Mouse (Mus musculus): ENCODE data around the gene Igsf23. TPM values are rescaled to one million over a fixed set of nuclear protein-coding genes. Genes with fewer than 3 reads are reported as not detected.

Gene Igsf23
- polyA plus RNA-seq, 1 experiment from 2014 or later, result 2.3 TPM

- H3K9me3 ChIP-seq (ENCODE audit: control insufficient read depth, low read length), result no peaks in the 10 kb centered on the region
- no peak overlapping the region for H3K27ac ChIP-seq (ENCODE audit: low read length)
- no peak overlapping the region for H3K4me3 ChIP-seq (ENCODE audit: low read length)
- H3K27me3 ChIP-seq (ENCODE audit: control insufficient read depth, insufficient read depth, low read depth, low read length), result no peaks in the 10 kb centered on the region
- peaks cover 16% of the 10 kb centered on the region for H3K4me1 ChIP-seq (replicated peaks; ENCODE audit: control insufficient read depth, insufficient read depth, low read length)
- H3K4me2 ChIP-seq (ENCODE audit: low read depth, low read length), result no peak overlapping the region
- H3K36me3 ChIP-seq (ENCODE audit: control insufficient read depth, insufficient read depth, low read length), result no peaks in the 10 kb centered on the region
- H3K9ac ChIP-seq (ENCODE audit: low read length), result no peak overlapping the region
- no peak for ATAC-seq (ENCODE audit: low read depth)
- 73% methylated on average over 5 of the region's 5 CpGs for WGBS
Observed at GRCm38 (mm10) chr7:19928486-19928885, 22.1 kb downstream of the Igsf23 start.

- ATAC-seq (ENCODE audit: low read depth), result no peak
Observed at GRCm38 (mm10) chr7:19926849-19927480, 23.6 kb downstream of the Igsf23 start.

GRCm38 (mm10) chr7:19925376-19925775 lies 25.2 kb downstream of the Igsf23 start:
- 58% methylated on average over 1 of the region's 1 CpGs for WGBS
- ATAC-seq (ENCODE audit: low read depth), result no peak

More at GRCm38 (mm10) chr7:19926849-19927480, 23.6 kb downstream of the Igsf23 start:
- Histone ChIP-seq H3K27me3 (ENCODE audit: control insufficient read depth, insufficient read depth, low read depth, low read length) (no peaks in the 10 kb centered on the region), H3K4me3 (ENCODE audit: low read length) (no peak overlapping the region), H3K9me3 (ENCODE audit: control insufficient read depth, low read length) (no peaks in the 10 kb centered on the region), H3K27ac (ENCODE audit: low read length) (no peak overlapping the region), H3K4me2 (ENCODE audit: low read depth, low read length) (no peak overlapping the region), H3K4me1 (replicated peaks; ENCODE audit: control insufficient read depth, insufficient read depth, low read length) (peaks cover 4% of the 10 kb centered on the region), H3K9ac (ENCODE audit: low read length) (no peak overlapping the region), H3K36me3 (ENCODE audit: control insufficient read depth, insufficient read depth, low read length) (no peaks in the 10 kb centered on the region)
- 37% methylated on average over 2 of the region's 2 CpGs for WGBS

GRCm38 (mm10) chr7:19923797-19924196 lies 26.8 kb downstream of the Igsf23 start:
- peaks cover 15% of the 10 kb centered on the region; the same call in 1 of the 2 replicates for H3K4me1 ChIP-seq (replicated peaks; ENCODE audit: control insufficient read depth, insufficient read depth, low read length)
- H3K4me2 ChIP-seq (ENCODE audit: low read depth, low read length), result no peak overlapping the region
- no peak for ATAC-seq (ENCODE audit: low read depth)
- no peak overlapping the region for H3K4me3 ChIP-seq (ENCODE audit: low read length)
- H3K36me3 ChIP-seq (ENCODE audit: control insufficient read depth, insufficient read depth, low read length), result no peaks in the 10 kb centered on the region
- no peak overlapping the region for H3K27ac ChIP-seq (ENCODE audit: low read length)
- H3K27me3 ChIP-seq (ENCODE audit: control insufficient read depth, insufficient read depth, low read depth, low read length), result no peaks in the 10 kb centered on the region
- H3K9me3 ChIP-seq (ENCODE audit: control insufficient read depth, low read length), result no peaks in the 10 kb centered on the region
- H3K9ac ChIP-seq (ENCODE audit: low read length), result no peak overlapping the region
- 11% methylated on average over 9 of the region's 15 CpGs for WGBS

More at GRCm38 (mm10) chr7:19925376-19925775, 25.2 kb downstream of the Igsf23 start:
- Histone ChIP-seq H3K9me3 (ENCODE audit: control insufficient read depth, low read length) (no peaks in the 10 kb centered on the region), H3K4me2 (ENCODE audit: low read depth, low read length) (no peak overlapping the region), H3K4me1 (replicated peaks; ENCODE audit: control insufficient read depth, insufficient read depth, low read length) (0 out of 2 replicates have a peak, but pooled peaks cover 6% of the 10 kb centered on the region), H3K9ac (ENCODE audit: low read length) (no peak overlapping the region), H3K36me3 (ENCODE audit: control insufficient read depth, insufficient read depth, low read length) (no peaks in the 10 kb centered on the region), H3K4me3 (ENCODE audit: low read length) (no peak overlapping the region), H3K27me3 (ENCODE audit: control insufficient read depth, insufficient read depth, low read depth, low read length) (no peaks in the 10 kb centered on the region), H3K27ac (ENCODE audit: low read length) (no peak overlapping the region)

- peaks cover 15% of the 10 kb centered on the region; the same call in 1 of the 2 replicates for H3K4me1 ChIP-seq (replicated peaks; ENCODE audit: control insufficient read depth, insufficient read depth, low read length)
- ATAC-seq (ENCODE audit: low read depth), result no peak
- H3K27ac ChIP-seq (ENCODE audit: low read length), result no peak overlapping the region
- 43% methylated on average over 2 of the region's 2 CpGs for WGBS
- no peak overlapping the region for H3K4me2 ChIP-seq (ENCODE audit: low read depth, low read length)
- H3K36me3 ChIP-seq (ENCODE audit: control insufficient read depth, insufficient read depth, low read length), result peaks cover 3% of the 10 kb centered on the region; the same call in 1 of the 2 replicates
- H3K4me3 ChIP-seq (ENCODE audit: low read length), result no peak overlapping the region
- no peaks in the 10 kb centered on the region for H3K9me3 ChIP-seq (ENCODE audit: control insufficient read depth, low read length)
- H3K9ac ChIP-seq (ENCODE audit: low read length), result no peak overlapping the region
- H3K27me3 ChIP-seq (ENCODE audit: control insufficient read depth, insufficient read depth, low read depth, low read length), result no peaks in the 10 kb centered on the region
Observed at GRCm38 (mm10) chr7:19923354-19923753, 27.2 kb downstream of the Igsf23 start.

GRCm38 (mm10) chr7:19920506-19921261 lies 29.9 kb downstream of the Igsf23 start, which contains the start of gene Pvr:
Gene Pvr, minus strand, starts transcription at chr7:19921160.
- Histone ChIP-seq H3K4me2 (ENCODE audit: low read depth, low read length) (peak within 1 kb of the TSS; percentile 53), H3K27me3 (ENCODE audit: control insufficient read depth, insufficient read depth, low read depth, low read length) (no peaks in the 10 kb centered on the region), H3K4me3 (ENCODE audit: low read length) (peak within 1 kb of the TSS; percentile 82), H3K9ac (ENCODE audit: low read length) (peak within 1 kb of the TSS; percentile 87), H3K9me3 (ENCODE audit: control insufficient read depth, low read length) (no peaks in the 10 kb centered on the region), H3K36me3 (ENCODE audit: control insufficient read depth, insufficient read depth, low read length) (peaks cover 22% of the 10 kb centered on the region), H3K27ac (ENCODE audit: low read length) (peak within 1 kb of the TSS; percentile 88), H3K4me1 (replicated peaks; ENCODE audit: control insufficient read depth, insufficient read depth, low read length) (peaks cover 15% of the 10 kb centered on the region; the same call in 1 of the 2 replicates)
- under 1% methylated on average over 60 of the region's 60 CpGs for WGBS
- ATAC-seq (ENCODE audit: low read depth), result peak; percentile 93

- H3K9me3 ChIP-seq (ENCODE audit: control insufficient read depth, low read length), result no peaks in the 10 kb centered on the region
- WGBS, result 21% methylated on average over 4 of the region's 4 CpGs
- H3K4me1 ChIP-seq (replicated peaks; ENCODE audit: control insufficient read depth, insufficient read depth, low read length), result peaks cover 15% of the 10 kb centered on the region; the same call in 1 of the 2 replicates
- H3K4me3 ChIP-seq (ENCODE audit: low read length), result peak overlapping the region; percentile 82
- peak overlapping the region; percentile 5; the same call in 1 of the 2 replicates for H3K27ac ChIP-seq (ENCODE audit: low read length)
- ATAC-seq (ENCODE audit: low read depth), result peak; percentile 13
- peak overlapping the region; percentile 87 for H3K9ac ChIP-seq (ENCODE audit: low read length)
- peak overlapping the region; percentile 53 for H3K4me2 ChIP-seq (ENCODE audit: low read depth, low read length)
- no peaks in the 10 kb centered on the region for H3K27me3 ChIP-seq (ENCODE audit: control insufficient read depth, insufficient read depth, low read depth, low read length)
- H3K36me3 ChIP-seq (ENCODE audit: control insufficient read depth, insufficient read depth, low read length), result peaks cover 25% of the 10 kb centered on the region
Observed at GRCm38 (mm10) chr7:19920166-19920505, 30.4 kb downstream of the Igsf23 start.

- H3K9ac ChIP-seq (ENCODE audit: low read length), result no peak overlapping the region
- no peak for ATAC-seq (ENCODE audit: low read depth)
- no peak overlapping the region for H3K27ac ChIP-seq (ENCODE audit: low read length)
- H3K4me2 ChIP-seq (ENCODE audit: low read depth, low read length), result no peak overlapping the region
- H3K9me3 ChIP-seq (ENCODE audit: control insufficient read depth, low read length), result no peaks in the 10 kb centered on the region
- 89% methylated on average over 7 of the region's 7 CpGs for WGBS
- peaks cover 3% of the 10 kb centered on the region; the same call in 1 of the 2 replicates for H3K4me1 ChIP-seq (replicated peaks; ENCODE audit: control insufficient read depth, insufficient read depth, low read length)
- peaks cover 54% of the 10 kb centered on the region for H3K36me3 ChIP-seq (ENCODE audit: control insufficient read depth, insufficient read depth, low read length)
- H3K4me3 ChIP-seq (ENCODE audit: low read length), result no peak overlapping the region
- H3K27me3 ChIP-seq (ENCODE audit: control insufficient read depth, insufficient read depth, low read depth, low read length), result no peaks in the 10 kb centered on the region
Observed at GRCm38 (mm10) chr7:19914558-19914957, 36.0 kb downstream of the Igsf23 start.

Measured in lung, embryonic 16.5 days (tissue).